Mouse (Mus musculus) left cerebral cortex, adult 2 months (tissue): ENCODE data around the gene Cib2. TPM values are rescaled to one million over a fixed set of nuclear protein-coding genes. Genes with fewer than 3 reads are reported as not detected.
"Not testable (repeated sequence)": the region's sequence is repeated elsewhere in the genome, so short reads cannot be mapped to it uniquely, and the experiment has no call there.

Source experiments
- DNase-seq, 2 experiments: peaks; one replicate each; pipeline ENCODE4 v3.0.0; 2021 to 2022; ENCODE audit warnings: low spot score in 2 of 2, mixed read lengths in 1 of 2; ENCODE audit errors: extremely low spot score in 1 of 2
- H3K27ac ChIP-seq: fragments of 200-600 bp; 2 replicates; pipeline ENCODE4 v1.8.1; 2022
- H3K4me3 ChIP-seq: fragments of 200-600 bp; 2 replicates; pipeline ENCODE4 v1.8.1; 2022
- CTCF ChIP-seq: fragments of 200-600 bp; IDR thresholded peaks from 2 replicates; pipeline ENCODE4 v1.8.1; 2022; ENCODE audit warnings: antibody characterized with exemption, mild to moderate bottlenecking, moderate library complexity
- intact Hi-C: fragments of 180-260 bp; cut with DNase I; formaldehyde crosslinking; loops from one replicate; pipeline ENCODE4 v1.15.1; 2025
- long read RNA-seq, 2 experiments: library from polyadenylated mRNA; stranded (forward); transcript quantifications; one replicate each; pipeline ENCODE4 v2.0.0; 2021; ENCODE audit warnings: borderline mapping rate in 2 of 2
- total RNA-seq, 2 experiments: library from RNA; stranded (reverse); gene quantifications; 2 replicates each; pipeline ENCODE4 v1.2.3; 2021

Gene Cib2
- 10 to 100 TPM; 22.0 to 24.2 TPM for total RNA-seq
- long read RNA-seq, experiment 1, transcript Cib2-201 (6 exons, 1,433 nt): major isoform, 11 of 12 reads
- long read RNA-seq, experiment 1, partial matches to known transcripts: 0 of 12 reads
- long read RNA-seq, experiment 1, other reads (novel, unspliced or antisense): 1 of 12 reads
- long read RNA-seq, experiment 2, transcript Cib2-201 (6 exons, 1,433 nt): major isoform, 15 of 17 reads
- long read RNA-seq, experiment 2, partial matches to known transcripts: 0 of 17 reads
- long read RNA-seq, experiment 2, other reads (novel, unspliced or antisense): 2 of 17 reads

GRCm38 (mm10) chr9:54559771-54560471 lies at the start of gene Cib2:
Gene Cib2 (minus strand): TSS chr9:54560218.
- peak; percentile 67 to 78 for DNase-seq
- intact Hi-C loops: no loop called here
- peak; percentile 38 for TF ChIP-seq CTCF
- Histone ChIP-seq H3K27ac (peak within 1 kb of the TSS; percentile 47; the same call in 1 of the 2 replicates), H3K4me3 (peak within 1 kb of the TSS; percentile 58)

GRCm38 (mm10) chr9:54604886-54605285 lies 44.9 kb upstream of the Cib2 start:
- TF ChIP-seq CTCF: peak; percentile 56
- intact Hi-C loops: loop anchor here (5.0 kb wide), 1 partner anchor 78 kb away; no protein-coding TSS in a partner anchor
- DNase-seq: peak in 1 of 2 experiments; percentile 55
- Histone ChIP-seq H3K4me3 (no peak overlapping the region), H3K27ac (no peak overlapping the region)

GRCm38 (mm10) chr9:54604131-54604654 lies 44.2 kb upstream of the Cib2 start:
- Histone ChIP-seq H3K4me3 (no peak overlapping the region), H3K27ac (no peak overlapping the region)
- DNase-seq: no peak
- intact Hi-C loops: no loop called here
- no peak for TF ChIP-seq CTCF

GRCm38 (mm10) chr9:54602916-54603315 lies 42.9 kb upstream of the Cib2 start:
- no peak for DNase-seq
- TF ChIP-seq CTCF: no peak
- intact Hi-C loops: no loop called here
- Histone ChIP-seq H3K27ac (no peak overlapping the region), H3K4me3 (no peak overlapping the region)

GRCm38 (mm10) chr9:54602386-54602785 lies 42.4 kb upstream of the Cib2 start:
- intact Hi-C loops: no loop called here
- H3K27ac ChIP-seq: no peak overlapping the region
- no peak for DNase-seq
- TF ChIP-seq CTCF: no peak
- no peak overlapping the region for H3K4me3 ChIP-seq

- DNase-seq: no peak
- Histone ChIP-seq H3K27ac (no peak overlapping the region), H3K4me3 (no peak overlapping the region)
- intact Hi-C loops: no loop called here
- TF ChIP-seq CTCF: no peak
Measured at GRCm38 (mm10) chr9:54596752-54597465, 36.9 kb upstream of the Cib2 start.

- H3K27ac ChIP-seq, intact Hi-C loops, H3K4me3 ChIP-seq, DNase-seq: not testable (repeated sequence)
Measured at GRCm38 (mm10) chr9:54593652-54594051, 33.6 kb upstream of the Cib2 start.

- no peak overlapping the region for H3K27ac ChIP-seq
- peak overlapping the region; percentile 80 for H3K4me3 ChIP-seq
- no peak for TF ChIP-seq CTCF
- DNase-seq: no peak
- intact Hi-C loops: no loop called here
Measured at GRCm38 (mm10) chr9:54587863-54588262, 27.8 kb upstream of the Cib2 start.

- no peak for TF ChIP-seq CTCF
Measured at GRCm38 (mm10) chr9:54586199-54587061, 26.4 kb upstream of the Cib2 start, which contains the start of gene Idh3a. Gene Idh3a (plus strand): TSS chr9:54586334.

GRCm38 (mm10) chr9:54585839-54586198 lies 25.8 kb upstream of the Cib2 start:
- H3K4me3 ChIP-seq: peak overlapping the region; percentile 80
- H3K27ac ChIP-seq: peak overlapping the region; percentile 63
- TF ChIP-seq CTCF: no peak
- intact Hi-C loops: no loop called here
- DNase-seq: no peak

More at GRCm38 (mm10) chr9:54586199-54587061, 26.4 kb upstream of the Cib2 start, which contains the start of gene Idh3a:
- peak within 1 kb of the TSS; percentile 80 for H3K4me3 ChIP-seq
- intact Hi-C loops: no loop called here
- peak; percentile 98 for DNase-seq
- H3K27ac ChIP-seq: peak within 1 kb of the TSS; percentile 91

- H3K4me3 ChIP-seq, H3K27ac ChIP-seq, DNase-seq, intact Hi-C loops: not testable (repeated sequence)
Measured at GRCm38 (mm10) chr9:54584127-54584526, 24.1 kb upstream of the Cib2 start.
